Mouse (Mus musculus) monocyte, adult 2 months (primary cell): ENCODE results near the gene Arl5c.

ENCODE experiments used
- DNase-seq, 2 experiments: peaks; one replicate each; pipeline ENCODE4 v3.0.0; 2022; ENCODE audit warnings: low spot score in 2 of 2, low read depth in 1 of 2

Arl5c gene

DNA sequence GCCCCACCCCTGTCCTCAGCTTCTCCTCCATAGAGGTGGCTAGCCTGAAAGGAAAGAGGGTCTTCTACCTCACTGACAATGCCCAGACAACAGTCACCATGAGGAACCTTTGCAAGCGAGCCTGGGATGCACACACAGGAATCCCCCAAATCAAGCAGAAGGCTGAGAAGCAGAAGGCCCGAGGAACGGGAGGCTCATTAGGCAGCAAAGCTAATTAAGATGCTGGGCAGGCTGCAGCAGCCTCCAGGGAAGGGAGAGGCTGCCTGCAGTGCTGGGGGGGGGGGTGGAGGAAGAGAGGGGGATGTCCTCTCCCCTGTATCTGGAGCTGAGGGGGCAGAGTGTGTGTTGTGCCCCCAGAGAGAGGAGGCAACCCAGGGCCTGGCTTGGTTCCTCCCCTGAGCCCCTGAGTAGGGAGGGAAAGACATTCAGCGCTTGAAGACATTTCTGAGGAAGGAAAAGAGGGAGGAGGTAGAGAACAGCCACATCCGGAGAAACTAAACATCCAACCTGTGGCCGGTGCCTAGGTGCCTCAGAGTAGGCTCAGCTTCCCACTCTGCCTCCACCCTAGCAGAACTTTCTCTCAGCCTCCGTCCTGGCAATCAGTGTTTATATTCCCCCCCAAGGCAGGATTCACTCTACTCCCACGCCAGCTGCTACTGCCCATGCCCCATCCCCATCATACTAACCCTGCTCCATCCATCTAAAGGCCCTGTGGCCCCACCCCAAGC, 24.1 kb upstream of the Arl5c start:
- no peak for DNase-seq

DNA sequence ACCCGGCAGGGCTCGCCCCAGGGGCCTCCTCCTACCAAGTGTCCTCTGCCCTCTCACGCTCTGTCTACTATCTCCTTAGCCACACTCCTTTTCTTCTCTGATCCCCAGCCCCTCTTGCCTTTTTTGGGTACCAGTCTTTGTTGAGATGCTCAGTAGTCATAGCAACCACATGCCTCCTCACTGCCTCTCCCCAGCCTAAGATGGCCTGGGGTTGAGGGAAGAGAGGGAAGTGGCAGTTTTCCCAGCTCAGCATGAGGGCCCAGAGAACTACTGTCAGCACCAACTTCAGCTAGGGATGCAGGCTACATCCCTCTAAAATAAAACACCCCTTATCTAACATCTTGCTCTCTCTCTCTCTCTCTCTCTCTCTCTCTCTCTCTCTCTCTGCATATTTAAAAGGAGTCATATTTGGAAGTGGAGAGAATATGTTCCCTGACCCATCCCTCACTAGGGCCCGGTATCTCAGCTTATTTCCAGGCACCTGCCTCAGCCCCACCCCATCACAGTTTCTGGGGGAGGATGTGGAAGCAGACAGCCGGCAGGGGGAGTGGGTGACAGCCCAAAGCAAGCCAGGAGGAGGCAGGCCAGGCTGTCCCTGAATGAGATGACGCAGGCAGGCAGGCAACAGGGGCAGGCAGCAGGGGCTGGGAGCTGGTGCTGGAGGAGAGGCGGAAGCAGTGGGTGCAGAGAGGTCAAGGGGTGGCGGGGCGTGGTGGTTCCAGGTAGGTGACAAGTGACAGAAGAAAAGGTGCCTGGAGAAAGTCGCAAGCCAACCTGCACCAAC, 23.1 kb upstream of the Arl5c start:
- DNase-seq: no peak

DNA sequence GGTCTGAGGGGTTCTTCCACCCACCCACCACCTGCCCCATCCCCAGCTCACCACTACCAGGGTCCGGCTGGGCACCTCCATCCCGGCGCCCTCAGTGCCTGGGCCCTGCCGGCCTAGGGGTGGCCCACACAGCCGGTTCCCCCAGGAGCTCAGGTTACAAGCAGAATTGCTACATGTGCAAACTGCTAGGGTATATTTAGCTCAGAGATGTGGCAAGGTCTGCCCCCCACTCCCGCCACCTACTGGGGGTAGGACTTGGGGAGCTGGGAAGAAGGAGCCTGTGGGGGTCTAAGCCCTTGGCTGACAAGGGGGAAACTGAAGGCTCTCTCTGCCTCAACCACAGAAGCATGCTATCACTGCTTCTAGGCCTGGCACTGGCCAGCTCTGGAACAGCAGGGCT, 22.2 kb upstream of the Arl5c start:
- no peak for DNase-seq

DNA sequence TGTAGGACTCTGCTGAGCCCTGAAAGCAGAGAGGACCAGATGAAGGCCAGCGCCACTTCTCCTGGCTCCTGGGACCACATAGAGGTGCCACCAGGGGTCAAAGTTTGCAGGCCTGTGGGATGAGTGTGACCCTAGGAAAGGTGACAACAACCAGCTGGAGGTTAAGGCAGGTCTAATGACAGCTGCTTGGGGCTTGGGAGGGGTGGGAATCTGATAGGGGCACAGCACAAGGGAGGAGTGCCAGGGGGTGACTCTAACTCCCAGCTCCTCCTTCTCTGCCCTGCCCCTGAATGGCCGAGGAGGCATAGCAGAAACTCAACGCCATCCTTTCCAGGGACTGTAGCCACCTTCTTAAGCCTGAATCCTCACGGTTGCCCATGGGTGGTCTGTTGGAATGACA, 20.8 kb upstream of the Arl5c start:
- DNase-seq: no peak

DNA sequence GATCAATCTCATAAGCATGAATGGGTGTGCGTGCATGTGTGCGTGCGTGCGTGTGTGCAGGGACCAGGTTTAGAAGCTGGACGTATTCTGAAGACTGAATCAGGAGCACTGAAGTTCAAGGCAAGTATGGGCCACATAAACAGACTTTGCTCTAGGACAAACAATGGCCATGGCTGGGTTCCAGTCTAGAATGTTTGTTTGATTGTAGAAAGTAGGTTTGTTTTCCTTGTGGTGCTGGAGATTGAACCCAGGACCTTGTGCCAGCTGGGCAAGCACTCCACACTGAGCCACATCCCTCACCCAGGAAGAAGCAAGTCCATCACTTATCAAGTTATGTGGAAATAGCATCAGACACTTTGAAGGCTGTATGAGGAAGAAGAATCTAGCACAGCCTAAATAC, 20.2 kb upstream of the Arl5c start:
- no peak for DNase-seq

DNA sequence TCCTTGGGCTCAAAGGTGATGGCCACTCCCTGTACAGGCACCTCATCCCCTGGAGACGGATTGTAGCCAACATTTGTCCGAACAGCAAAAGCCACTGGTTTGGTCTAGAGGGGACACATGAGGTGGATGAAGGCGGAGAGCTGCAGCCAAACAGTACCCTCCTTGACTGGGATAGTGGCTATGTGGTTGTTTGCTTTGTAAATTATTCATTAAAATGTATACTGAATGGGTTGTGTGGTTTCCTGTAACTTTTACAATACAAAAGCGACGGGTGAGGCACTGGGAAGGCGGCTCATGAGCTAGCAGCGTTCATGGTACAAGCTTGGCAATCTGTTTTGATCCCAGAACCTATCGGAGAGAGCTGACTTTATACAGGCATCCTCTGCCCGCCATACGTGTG, 16.9 kb upstream of the Arl5c start:
- DNase-seq: no peak

DNA sequence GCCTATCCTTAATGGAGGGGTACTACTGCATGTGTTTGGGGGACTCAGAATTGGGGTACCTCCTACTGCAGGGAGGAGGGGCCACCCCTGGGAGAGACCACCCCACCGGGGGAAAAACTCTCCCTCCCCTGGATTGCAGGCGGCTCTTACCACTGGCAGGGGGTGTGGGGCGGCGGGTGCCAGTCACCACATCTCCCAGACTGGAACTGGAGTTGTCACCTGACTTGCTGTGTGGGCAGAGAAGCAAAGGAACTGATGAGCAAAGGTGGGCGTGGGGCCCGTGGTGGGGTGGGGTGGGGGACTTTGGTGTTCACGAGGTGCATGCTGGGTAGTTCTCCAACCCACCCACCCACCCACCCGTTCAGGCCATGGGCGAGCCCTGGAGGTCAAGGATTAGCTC, 15.7 kb upstream of the Arl5c start:
- no peak for DNase-seq

DNA sequence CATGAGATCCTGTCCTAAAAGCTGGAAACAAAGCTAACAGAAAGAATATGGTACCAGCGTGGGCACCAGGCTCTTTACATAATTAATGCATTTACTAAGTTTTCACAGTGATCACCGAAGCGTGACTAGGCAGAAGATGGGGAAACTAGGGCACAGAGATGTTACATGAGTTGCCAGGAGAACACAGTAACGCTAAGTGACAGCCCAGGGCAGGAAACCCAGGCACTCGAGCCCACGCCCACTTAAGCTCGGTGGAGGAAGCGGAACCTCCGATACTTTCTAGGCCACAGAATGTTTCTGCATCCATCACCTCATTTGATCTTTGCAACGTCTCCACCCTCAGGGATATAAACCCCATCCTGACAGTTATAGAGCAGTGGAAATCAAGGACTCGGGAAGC, 12.1 kb upstream of the Arl5c start:
- no peak for DNase-seq

DNA sequence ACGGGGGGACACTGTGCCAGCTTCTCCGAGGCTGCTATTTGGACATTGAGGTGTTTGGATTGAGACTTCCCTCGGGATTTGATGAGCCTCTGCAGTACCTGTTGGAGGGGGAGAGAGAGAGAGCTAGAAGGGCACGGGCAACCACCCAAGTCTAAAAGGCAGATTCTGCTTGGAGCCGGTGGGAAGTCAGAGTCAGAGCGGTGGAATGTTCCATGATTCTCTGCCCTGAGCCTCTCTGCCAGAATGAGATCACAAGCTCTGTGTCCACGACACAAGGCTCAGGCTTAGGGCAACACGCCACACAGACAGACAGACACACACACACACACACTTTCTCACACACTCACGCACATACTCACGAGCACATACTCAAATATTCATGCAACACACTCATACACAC, 9.7 kb upstream of the Arl5c start:
- DNase-seq: no peak

DNA sequence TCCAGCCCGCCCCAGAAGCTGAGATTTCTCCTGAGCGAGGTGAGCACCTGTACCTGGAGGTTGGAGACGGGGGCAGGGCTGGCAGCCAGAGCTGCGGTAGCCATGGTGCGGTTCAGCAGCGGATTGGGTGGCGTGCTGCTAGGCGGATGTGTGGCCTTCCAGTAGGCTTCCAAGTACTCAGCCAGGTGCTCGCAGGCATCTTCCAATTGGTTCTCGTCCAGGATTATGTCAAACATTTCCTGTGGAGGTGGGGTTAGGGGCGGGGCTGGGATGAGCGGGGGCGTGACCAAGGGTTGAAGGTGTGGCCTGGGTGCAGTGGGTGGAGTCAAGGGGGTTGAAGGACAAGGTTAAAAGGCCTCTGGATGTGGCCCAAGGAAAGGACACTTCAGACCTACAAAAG, 9.1 kb upstream of the Arl5c start:
- DNase-seq: no peak

DNA sequence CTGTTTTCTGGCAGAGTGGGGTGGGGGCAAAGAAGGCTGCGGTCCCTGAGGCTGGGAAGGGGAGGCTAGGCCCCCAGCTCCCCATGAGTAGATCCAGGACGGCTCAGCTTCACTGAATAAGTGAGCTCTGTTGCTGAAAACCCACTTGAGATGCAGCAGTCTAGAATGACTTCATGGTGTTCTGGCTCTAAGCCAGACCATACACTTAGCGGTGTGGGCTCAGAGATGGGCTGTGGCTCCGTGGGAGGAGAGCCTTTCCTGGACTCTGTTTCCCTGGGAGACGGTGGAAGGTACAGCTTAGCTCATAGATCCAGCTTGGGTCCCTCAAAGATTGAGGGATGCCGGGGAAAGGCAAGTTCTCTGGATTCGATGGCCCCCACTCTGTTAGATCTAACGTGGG, 8.2 kb upstream of the Arl5c start:
- DNase-seq: no peak

DNA sequence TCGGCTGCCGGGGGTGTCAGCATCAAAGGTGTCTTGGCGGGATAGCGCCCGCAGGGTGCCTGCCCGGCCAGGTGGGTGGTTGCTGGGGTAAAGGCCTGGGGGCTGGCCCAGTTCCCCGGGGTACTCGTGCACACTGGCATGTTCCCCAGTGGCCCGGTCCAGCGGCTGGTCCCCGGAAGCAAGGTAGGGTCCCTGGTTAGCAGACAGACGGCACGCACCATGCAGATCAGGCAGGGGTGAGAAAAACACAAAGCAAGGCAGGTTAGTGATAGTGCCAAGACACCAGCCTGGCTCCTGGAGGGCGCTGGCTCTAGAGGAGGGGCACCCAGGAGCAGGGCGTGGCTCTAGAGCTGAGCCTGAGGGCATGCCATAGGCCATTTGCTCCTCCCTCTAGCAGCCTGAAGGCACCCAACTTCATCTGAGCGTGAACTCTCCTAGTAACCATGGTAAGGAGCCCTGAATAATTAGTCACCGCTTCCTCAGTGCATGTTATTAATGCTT, 7.2 kb upstream of the Arl5c start:
- DNase-seq: no peak

DNA sequence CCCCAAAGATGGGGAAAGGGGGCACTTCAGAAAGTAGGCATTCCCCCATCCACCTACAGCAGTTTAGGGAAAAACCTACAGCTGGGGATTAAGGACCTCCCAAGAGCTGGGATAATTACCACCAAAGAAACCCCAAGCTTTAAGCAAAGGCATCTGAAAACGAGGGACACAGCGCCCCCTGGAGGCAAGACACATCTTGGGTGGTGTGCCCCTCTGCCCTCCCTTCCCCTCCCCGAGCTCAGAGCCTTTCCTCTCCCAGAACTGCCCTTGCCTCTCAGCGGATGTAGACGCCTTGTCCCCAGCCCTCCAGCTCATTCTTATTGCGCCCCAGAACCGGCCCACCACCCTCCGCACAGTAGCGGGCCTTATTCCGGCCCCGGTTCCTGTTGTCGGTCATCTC, 6.6 kb upstream of the Arl5c start:
- DNase-seq: peak in 1 of 2 experiments; percentile 80

DNA sequence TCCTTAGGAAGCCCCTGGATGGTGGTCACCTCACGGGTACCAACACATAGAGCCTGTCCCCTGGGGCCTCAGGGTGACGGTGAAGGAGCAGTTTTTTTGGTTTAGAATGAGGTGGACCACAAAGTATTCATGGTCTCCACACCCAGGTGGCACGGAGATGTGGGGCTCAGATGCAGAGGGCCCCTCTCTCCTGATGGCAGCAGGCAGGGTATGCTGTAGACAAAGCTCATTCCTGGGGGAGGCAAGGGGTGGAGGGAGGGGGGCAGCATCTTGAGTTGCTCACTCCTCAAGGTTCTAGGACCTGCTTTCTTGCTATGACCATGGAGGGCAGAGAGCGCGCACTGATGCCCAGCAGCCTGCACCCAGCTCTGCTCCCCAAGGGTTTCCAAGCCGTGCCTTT, 6.0 kb upstream of the Arl5c start:
- no peak for DNase-seq

DNA sequence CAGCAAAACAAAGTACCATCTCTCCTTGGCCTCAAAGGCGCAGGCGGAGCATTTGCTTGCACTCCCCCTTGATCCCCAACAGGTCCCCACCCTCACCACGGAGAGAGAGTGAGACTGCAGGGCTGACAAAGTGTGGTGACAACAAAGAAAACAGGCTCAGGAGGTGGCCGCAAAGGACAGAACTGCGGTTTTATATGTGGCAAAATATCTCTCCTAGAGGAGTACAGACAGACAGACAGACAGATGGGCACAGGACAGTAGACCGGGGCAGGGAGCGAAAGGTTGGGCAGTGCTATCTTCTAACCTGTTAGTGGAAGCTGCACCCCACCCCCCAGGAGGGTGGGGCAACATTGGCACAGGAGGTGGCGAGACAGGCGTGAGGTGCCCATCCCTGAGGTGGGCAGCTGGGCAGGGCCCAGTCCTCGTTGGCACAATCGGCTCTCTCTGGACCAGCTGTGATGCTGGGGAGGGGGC, 5.4 kb upstream of the Arl5c start:
- DNase-seq: no peak

DNA sequence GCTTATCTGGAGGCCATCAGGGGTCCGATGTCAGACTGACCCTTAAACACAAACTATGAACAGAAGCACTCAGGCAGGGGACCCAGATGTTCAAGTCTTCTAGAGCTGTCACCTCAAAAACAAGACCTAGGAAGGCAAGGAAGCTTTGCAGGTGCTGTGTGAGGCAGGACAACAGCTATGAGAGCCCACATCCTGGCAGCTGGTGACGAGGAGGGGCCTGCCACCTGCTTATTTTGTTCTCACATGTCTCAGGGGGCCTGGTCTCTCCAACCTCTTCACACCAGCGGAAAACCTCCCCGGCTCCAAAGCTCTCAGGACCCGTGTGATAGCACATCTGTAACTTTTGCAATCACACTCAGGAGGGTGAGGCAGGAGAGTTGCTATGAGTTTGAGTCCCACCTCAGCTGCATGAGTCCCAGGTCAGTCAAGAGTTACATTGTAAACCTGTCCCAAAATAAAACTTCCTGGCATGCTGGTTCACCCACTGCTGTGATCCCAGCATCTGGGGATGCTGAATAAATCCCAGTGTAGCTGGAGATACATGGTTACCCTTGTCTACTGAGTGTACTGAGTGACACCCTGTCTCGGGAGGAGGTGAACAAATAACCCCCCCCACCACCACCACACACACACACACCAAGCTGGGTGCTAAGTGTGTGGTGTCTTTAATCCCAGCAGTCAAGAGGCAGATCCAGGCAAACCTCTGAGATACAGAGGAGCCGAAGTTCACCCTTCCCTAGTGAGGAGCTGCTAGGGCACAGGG, 4.6 kb upstream of the Arl5c start:
- DNase-seq: no peak

DNA sequence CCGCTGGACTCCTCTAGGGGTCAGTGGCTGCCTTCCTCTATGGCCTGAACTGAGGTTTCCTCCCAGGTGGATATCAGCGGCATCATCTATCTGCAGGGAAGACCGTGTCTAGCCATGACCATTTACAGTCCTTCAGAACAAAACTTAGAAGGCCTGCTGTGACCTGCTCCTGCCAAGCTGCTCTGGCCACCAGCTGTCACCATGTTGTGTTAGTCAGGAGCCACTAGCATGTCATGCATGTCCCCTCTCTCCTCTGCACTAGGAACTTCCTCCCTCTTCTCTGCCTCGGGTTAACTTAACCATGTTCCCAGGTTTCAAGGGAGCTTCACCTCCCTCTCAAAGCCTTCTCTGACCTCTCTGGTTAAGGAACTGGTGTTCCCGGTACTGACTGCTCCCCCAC, 3.8 kb upstream of the Arl5c start:
- no peak for DNase-seq

DNA sequence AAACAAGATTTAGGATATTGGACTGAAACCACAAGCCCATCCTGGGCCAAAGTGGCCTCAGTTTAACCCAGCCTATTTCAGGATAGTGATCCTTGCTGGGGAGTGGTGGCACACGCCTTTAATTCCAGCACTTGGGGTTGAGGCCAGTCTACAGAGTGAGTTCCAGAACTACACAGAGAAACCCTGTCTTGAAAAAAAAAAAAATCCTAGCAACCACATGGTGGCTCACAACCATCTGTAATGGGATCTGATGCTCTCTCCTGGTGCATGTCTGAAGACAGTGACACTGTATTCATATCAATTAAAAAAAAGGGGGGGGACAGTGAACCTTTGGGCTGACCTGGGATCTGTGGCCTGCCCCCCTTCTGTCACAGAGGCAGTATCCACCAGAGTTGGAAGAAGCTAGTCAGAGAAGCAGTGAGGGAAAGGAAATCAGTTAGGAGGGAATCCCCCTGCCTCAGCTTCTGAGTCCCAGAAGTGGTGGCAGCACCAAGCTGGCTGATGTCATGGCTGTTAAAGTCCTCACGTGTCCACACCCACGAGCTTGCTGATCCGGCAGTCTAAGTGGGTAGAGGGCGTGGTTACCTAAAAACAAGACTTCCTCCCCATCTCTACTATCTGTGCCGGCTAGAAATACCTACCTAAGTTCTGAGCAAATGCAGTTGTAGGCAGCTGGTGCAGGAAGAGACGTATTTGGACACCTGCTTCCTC, 3.1 kb upstream of the Arl5c start:
- peak in 1 of 2 experiments; percentile 54 for DNase-seq

DNA sequence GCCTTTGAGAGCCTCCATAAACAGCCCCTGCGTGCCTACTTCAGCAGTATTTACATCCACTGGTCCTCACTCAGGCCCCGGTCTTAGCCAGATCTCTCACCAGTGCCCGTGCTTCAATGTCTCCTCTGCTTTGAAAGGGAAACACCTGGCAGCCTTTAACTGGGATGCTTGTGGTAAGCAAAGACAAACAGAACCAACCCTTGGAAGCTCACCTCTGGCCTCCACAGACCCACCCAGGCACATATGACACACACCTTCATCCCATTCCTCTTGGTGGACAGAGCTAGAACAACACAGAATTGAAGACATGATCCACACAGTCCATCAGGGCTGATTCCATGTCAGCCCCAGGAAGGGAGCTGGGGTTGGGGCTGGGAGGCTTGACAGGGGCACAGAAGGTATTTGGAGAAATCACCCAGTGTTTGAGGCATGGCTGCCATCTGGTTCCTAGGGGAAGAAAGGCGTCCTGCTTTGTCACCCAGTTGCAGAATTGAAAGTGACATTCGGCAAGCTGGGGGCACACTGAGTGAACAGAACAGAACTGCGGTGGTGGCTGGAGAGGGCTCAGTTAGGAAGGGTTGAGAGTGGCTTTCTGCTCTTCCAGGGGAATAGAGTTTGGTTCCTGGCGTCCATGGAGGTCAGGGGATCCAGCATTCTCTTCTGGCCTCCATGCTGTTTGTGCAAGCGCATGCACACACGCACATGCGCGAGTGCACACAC, 2.3 kb upstream of the Arl5c start:
- DNase-seq: no peak

DNA sequence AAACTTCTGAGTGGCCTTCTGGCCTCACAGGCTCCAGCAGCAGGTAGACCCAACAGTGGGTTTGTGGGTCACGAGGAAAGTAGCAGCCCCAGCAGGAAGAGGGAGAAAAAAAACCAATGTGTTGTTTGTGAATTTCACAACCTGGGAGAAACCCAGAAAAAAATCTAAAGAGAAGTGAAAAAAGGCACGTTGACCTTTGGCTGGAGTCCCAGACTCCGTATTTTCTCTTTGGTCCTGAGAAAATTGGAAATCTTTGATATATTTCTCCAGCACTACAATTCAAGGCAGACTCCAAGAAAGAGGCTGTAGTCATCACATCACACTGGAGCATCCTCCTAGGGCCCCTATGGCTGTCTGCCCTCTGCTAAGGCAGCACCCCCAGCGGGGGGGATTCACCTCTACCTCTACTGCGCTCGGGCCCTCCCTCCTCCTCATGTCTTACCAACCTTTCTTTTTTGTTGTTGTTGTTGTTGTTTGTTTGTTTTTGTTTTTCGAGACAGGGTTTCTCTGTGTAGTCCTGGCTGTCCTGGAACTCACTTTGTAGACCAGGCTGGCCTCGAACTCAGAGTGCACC, 1.5 kb upstream of the Arl5c start:
- no peak for DNase-seq
